Comparison of ENCODE assay signal across 8 mouse cellular contexts in genomic region chr17:28553040-28553793, GRCm38 (mm10). TPM values are rescaled to one million over a fixed set of nuclear protein-coding genes. Genes with fewer than 3 reads are reported as not detected.
DNase-seq lines count a peak whose midpoint lies in the region; ATAC-seq and TF ChIP-seq lines count a peak whose summit lies in the region.
"Had no signal": no experiment of that assay in that cellular context is flagged by ENCODE, and none has a peak within 500 bp of the region (broad histone marks: within the 10 kb centered on the region; RNA-seq: fewer than 3 reads in every experiment).

No protein-coding gene starts in this region.

- H3K27me3 ChIP-seq in CH12.LX (replicated peaks) = peaks cover 34% of the 10 kb centered on the region
- H3K27me3 ChIP-seq in spleen, adult 2 months (ENCODE audit: control insufficient read depth, insufficient read depth, low read length) = no peaks in the 10 kb centered on the region
- H3K27me3 ChIP-seq: neural tube, embryonic 13.5 days had no signal

- no peak for TF ChIP-seq POLR2A in CH12.LX (IDR thresholded peaks at IDR 0.05; ENCODE audit: low read depth, low read length)
- TF ChIP-seq POLR2A in cortical plate, adult 2 months (IDR thresholded peaks at IDR 0.05; ENCODE audit: extremely low read depth, insufficient read depth, low read length) = no peak
- TF ChIP-seq POLR2A in spleen, adult 2 months (IDR thresholded peaks at IDR 0.05; ENCODE audit: low read depth, low read length) = no peak

- no peak for TF ChIP-seq EP300 in CH12.LX (IDR thresholded peaks at IDR 0.05; ENCODE audit: low read length)

- no peak overlapping the region for H3K9ac ChIP-seq in CH12.LX (ENCODE audit: insufficient read depth, low read depth)
- H3K9ac ChIP-seq: neural tube, embryonic 13.5 days had no signal

- 20% methylated on average over 14 of the region's 14 CpGs for WGBS in spleen, adult 2 months

- dilution Hi-C loops in CH12.LX (cut with MboI; ENCODE audit: extremely low pct_ligation_motif_present, extremely low pct_unique_long_range_greater_than_20kb, low sequenced_read_pairs) = no loop called here

- no peak overlapping the region for H3K27ac ChIP-seq in CH12.LX (ENCODE audit: insufficient read depth, low read depth)
- no peak overlapping the region for H3K27ac ChIP-seq in cortical plate, adult 2 months (ENCODE audit: insufficient read depth, low read length)
- H3K27ac ChIP-seq in spleen, adult 2 months (ENCODE audit: insufficient read depth, low read length) = no peak overlapping the region
- H3K27ac ChIP-seq: neural tube, embryonic 13.5 days had no signal

- peaks cover 0 to 18% of the 10 kb centered on the region in 2 experiments; a peak in 2 of 4 replicates for H3K4me1 ChIP-seq in CH12.LX (ENCODE audit: control insufficient read depth in 1 of 2, insufficient read depth in 2 of 2)
- H3K4me1 ChIP-seq in cortical plate, adult 2 months (ENCODE audit: control insufficient read depth, insufficient read depth, low read length) = no peaks in the 10 kb centered on the region
- H3K4me1 ChIP-seq in spleen, adult 2 months (ENCODE audit: control insufficient read depth, insufficient read depth, insufficient read length) = no peaks in the 10 kb centered on the region

- no peaks in the 10 kb centered on the region for H3K79me2 ChIP-seq in CH12.LX (replicated peaks; ENCODE audit: control insufficient read depth, extremely low read depth, insufficient read depth, poor library complexity, severe bottlenecking)

- in situ Hi-C loops in CH12.LX (cut with MboI; ENCODE audit: low pct_ligation_motif_present, low pct_unique_long_range_greater_than_20kb, low sequenced_read_pairs) = no loop called here

- H3K36me3 ChIP-seq in CH12.LX (replicated peaks in 1 of 2; ENCODE audit: control insufficient read depth in 1 of 2, insufficient read depth in 1 of 2, low read length in 1 of 2) = no peaks in the 10 kb centered on the region
- no peaks in the 10 kb centered on the region for H3K36me3 ChIP-seq in spleen, adult 2 months (ENCODE audit: control insufficient read depth, insufficient read depth, low read length)
- H3K36me3 ChIP-seq: neural tube, embryonic 13.5 days had no signal

- H3K4me2 ChIP-seq in CH12.LX (ENCODE audit: insufficient read depth, low read depth, poor library complexity, severe bottlenecking) = no peak overlapping the region
- H3K4me2 ChIP-seq: neural tube, embryonic 13.5 days had no signal

- no peak overlapping the region for H3K4me3 ChIP-seq in CH12.LX (replicated peaks in 1 of 3; ENCODE audit: low read depth in 2 of 3, low read length in 2 of 3, poor library complexity in 1 of 3)
- no peak overlapping the region for H3K4me3 ChIP-seq in cortical plate, adult 2 months (ENCODE audit: insufficient read depth, low read length)
- H3K4me3 ChIP-seq in spleen, adult 2 months (ENCODE audit: extremely low read depth, insufficient read depth, insufficient read length) = no peak overlapping the region
- H3K4me3 ChIP-seq: neural tube, embryonic 13.5 days had no signal

- peaks cover 6% of the 10 kb centered on the region for H3K9me3 ChIP-seq in CH12.LX (replicated peaks; ENCODE audit: low read length)
- H3K9me3 ChIP-seq: neural tube, embryonic 13.5 days had no signal

- ATAC-seq in megakaryocyte, adult 5-6 weeks (ENCODE audit: poor library complexity, severe bottlenecking) = peak; percentile 87

- peak; percentile 67 for TF ChIP-seq RAD21 in CH12.LX (IDR thresholded peaks at IDR 0.05; ENCODE audit: low read depth, low read length)

- TF ChIP-seq CTCF in CH12.LX (conservative IDR thresholded peaks at IDR 0.05 in 1 of 2, IDR thresholded peaks at IDR 0.05 in 1 of 2; ENCODE audit: low read depth in 2 of 2, low read length in 2 of 2) = peak; percentile 63 to 97
- peak; percentile 90 for TF ChIP-seq CTCF in cortical plate, adult 2 months (IDR thresholded peaks at IDR 0.05; ENCODE audit: extremely low read depth, insufficient read depth, low read length)
- peak; percentile 92 for TF ChIP-seq CTCF in spleen, adult 2 months (IDR thresholded peaks at IDR 0.05; ENCODE audit: extremely low read depth, insufficient read depth, insufficient read length, insufficient replicate concordance)

- DNase-seq in CH12.LX (ENCODE audit: extremely low read depth) = peak; percentile 60
- DNase-seq in T-cell, adult 2 months (ENCODE audit: low spot score) = peak; percentile 77
- DNase-seq in heart, adult 8-10 months (ENCODE audit: low spot score) = peak; percentile 57
- peak; percentile 64 to 72 for DNase-seq in layer of hippocampus, postnatal 14 days (ENCODE audit: low spot score in 2 of 2)
- DNase-seq in spleen, adult 2 months (ENCODE audit: low read depth in 1 of 2, low spot score in 2 of 2) = peak; percentile 12 to 45

TF ChIP-seq in CH12.LX, 34 proteins besides CTCF, POLR2A, EP300 and RAD21 (continues in another document):
- TF ChIP-seq E2F4 (IDR thresholded peaks at IDR 0.05; ENCODE audit: insufficient replicate concordance, low read depth, low read length) (no peak), UBTF (IDR thresholded peaks at IDR 0.05; ENCODE audit: low read depth, low read length) (no peak), BHLHE40 (IDR thresholded peaks at IDR 0.05; ENCODE audit: low read depth, low read length) (peak; percentile 60), ZNF384 (IDR thresholded peaks at IDR 0.05; ENCODE audit: low read depth, low read length) (no peak), MXI1 (IDR thresholded peaks at IDR 0.05; ENCODE audit: low read depth, low read length) (no peak), IRF4 (IDR thresholded peaks at IDR 0.05; ENCODE audit: low read depth, low read length) (peak; percentile 47; the same call in 1 of the 2 replicates), KAT2A (IDR thresholded peaks at IDR 0.05; ENCODE audit: insufficient replicate concordance, low read length) (no peak), MYC (IDR thresholded peaks at IDR 0.05; ENCODE audit: low read depth, low read length) (peak; percentile 66; the same call in 1 of the 2 replicates), SMC3 (IDR thresholded peaks at IDR 0.05; ENCODE audit: low read depth, low read length) (peak; percentile 72), MAZ (IDR thresholded peaks at IDR 0.05; ENCODE audit: low read depth, low read length) (peak; percentile 75), NELFE (IDR thresholded peaks at IDR 0.05; ENCODE audit: low read depth, low read length) (peak; percentile 47; the same call in 1 of the 2 replicates), MAX (IDR thresholded peaks at IDR 0.05; ENCODE audit: low read length) (peak; percentile 48; the same call in 1 of the 2 replicates), HCFC1 (IDR thresholded peaks at IDR 0.05; ENCODE audit: low read depth, low read length) (no peak), RCOR1 (conservative IDR thresholded peaks at IDR 0.05; ENCODE audit: low read depth, low read length) (no peak), GABPA (IDR thresholded peaks at IDR 0.05; ENCODE audit: insufficient replicate concordance, low read depth, low read length) (no peak), CHD2 (IDR thresholded peaks at IDR 0.05; ENCODE audit: low read length) (peak; percentile 67; the same call in 1 of the 2 replicates), ETS1 (conservative IDR thresholded peaks at IDR 0.05; ENCODE audit: low read depth, low read length) (no peak)

RNA-seq across cellular contexts. Expression of gene Clpsl2, which starts 4.0 kb away (rescaled TPM):
- total RNA-seq in CH12.LX (2012; rRNA removed) (not detected in 2 replicates), CH12.LX (2014; rRNA removed) (not detected in 2 replicates)
- not detected in 2 replicates for polyA plus RNA-seq in CH12.LX (2012; ENCODE audit: insufficient read length, low read depth)
- polyA plus RNA-seq in cortical plate, adult 2 months (2012; rRNA removed) = not detected in 2 replicates
- total RNA-seq in heart, adult 8-10 months (2022) = not detected
- not detected for total RNA-seq in layer of hippocampus, postnatal 14 days (2021)
- not detected in 2 replicates for total RNA-seq in megakaryocyte, adult 5-6 weeks (2015)
- total RNA-seq in megakaryocyte, adult 5-6 weeks (2017) = not detected in 2 replicates
- polyA plus RNA-seq in spleen, adult 2 months (2012; rRNA removed) = not detected in 2 replicates
- polyA plus RNA-seq: neural tube, embryonic 13.5 days had no signal

RNA-seq across cellular contexts. Expression of gene Clps, which starts 7.3 kb away (rescaled TPM):
- total RNA-seq in CH12.LX (2012; rRNA removed) = not detected in 2 replicates
- not detected in 2 replicates for total RNA-seq in CH12.LX (2014; rRNA removed)
- polyA plus RNA-seq in CH12.LX (2012; ENCODE audit: insufficient read length, low read depth) = not detected in 2 replicates
- polyA plus RNA-seq in cortical plate, adult 2 months (2012; rRNA removed) = not detected in 2 replicates
- total RNA-seq in heart, adult 8-10 months (2022) = not detected
- not detected for total RNA-seq in layer of hippocampus, postnatal 14 days (2021)
- total RNA-seq in megakaryocyte, adult 5-6 weeks (2015) = not detected in 2 replicates
- total RNA-seq in megakaryocyte, adult 5-6 weeks (2017) = not detected in 2 replicates
- 8,275 and 8,966 TPM in 2 replicates for polyA plus RNA-seq in spleen, adult 2 months (2012; rRNA removed)
- polyA plus RNA-seq: neural tube, embryonic 13.5 days had no signal

RNA-seq across cellular contexts. Expression of gene Lhfpl5, which starts 22.2 kb away (rescaled TPM):
- total RNA-seq in CH12.LX (2012; rRNA removed) (0.08 TPM in 1 of 2 replicates, not detected in the other), CH12.LX (2014; rRNA removed) (not detected in 2 replicates)
- polyA plus RNA-seq in CH12.LX (2012; ENCODE audit: insufficient read length, low read depth) = not detected in 2 replicates
- polyA plus RNA-seq in cortical plate, adult 2 months (2012; rRNA removed) = 4.5 and 5.1 TPM in 2 replicates
- not detected for total RNA-seq in heart, adult 8-10 months (2022)
- 1 to 10 TPM; 2.7 to 3.4 TPM for total RNA-seq in layer of hippocampus, postnatal 14 days (2021)
- total RNA-seq in megakaryocyte, adult 5-6 weeks (2015) = not detected in 2 replicates
- total RNA-seq in megakaryocyte, adult 5-6 weeks (2017) = not detected in 2 replicates
- polyA plus RNA-seq in spleen, adult 2 months (2012; rRNA removed) = not detected in 2 replicates

RNA-seq across cellular contexts. Expression of gene Armc12, which starts 22.6 kb away (rescaled TPM):
- total RNA-seq in CH12.LX (2012; rRNA removed) (not detected in 2 replicates), CH12.LX (2014; rRNA removed) (not detected in 2 replicates)
- not detected in 2 replicates for polyA plus RNA-seq in CH12.LX (2012; ENCODE audit: insufficient read length, low read depth)
- polyA plus RNA-seq in cortical plate, adult 2 months (2012; rRNA removed) = not detected in 2 replicates
- total RNA-seq in heart, adult 8-10 months (2022) = not detected
- not detected for total RNA-seq in layer of hippocampus, postnatal 14 days (2021)
- 0.16 TPM in 1 of 2 replicates, not detected in the other for total RNA-seq in megakaryocyte, adult 5-6 weeks (2015)
- total RNA-seq in megakaryocyte, adult 5-6 weeks (2017) = not detected in 2 replicates
- polyA plus RNA-seq in spleen, adult 2 months (2012; rRNA removed) = 0.25 and 0.32 TPM in 2 replicates
- polyA plus RNA-seq: neural tube, embryonic 13.5 days had no signal

RNA-seq across cellular contexts. Expression of gene Fkbp5, which starts 35.9 kb away (rescaled TPM):
- total RNA-seq in CH12.LX (2012; rRNA removed) (14.4 and 17.5 TPM in 2 replicates), CH12.LX (2014; rRNA removed) (21.5 and 22.6 TPM in 2 replicates)
- polyA plus RNA-seq in CH12.LX (2012; ENCODE audit: insufficient read length, low read depth) = 31.4 and 35.3 TPM in 2 replicates
- 13.5 and 17.7 TPM in 2 replicates for polyA plus RNA-seq in cortical plate, adult 2 months (2012; rRNA removed)
- 10 to 100 TPM; 31.0 to 46.7 (median 38.3) TPM for total RNA-seq in heart, adult 8-10 months (2022)
- 10 to 100 TPM; 65.4 to 78.1 TPM for total RNA-seq in layer of hippocampus, postnatal 14 days (2021)
- 12.8 and 17.9 TPM in 2 replicates for total RNA-seq in megakaryocyte, adult 5-6 weeks (2015)
- total RNA-seq in megakaryocyte, adult 5-6 weeks (2017) = 25.9 and 26.8 TPM in 2 replicates
- polyA plus RNA-seq in spleen, adult 2 months (2012; rRNA removed) = 26.1 and 29.7 TPM in 2 replicates
